In the genomic region with DNA sequence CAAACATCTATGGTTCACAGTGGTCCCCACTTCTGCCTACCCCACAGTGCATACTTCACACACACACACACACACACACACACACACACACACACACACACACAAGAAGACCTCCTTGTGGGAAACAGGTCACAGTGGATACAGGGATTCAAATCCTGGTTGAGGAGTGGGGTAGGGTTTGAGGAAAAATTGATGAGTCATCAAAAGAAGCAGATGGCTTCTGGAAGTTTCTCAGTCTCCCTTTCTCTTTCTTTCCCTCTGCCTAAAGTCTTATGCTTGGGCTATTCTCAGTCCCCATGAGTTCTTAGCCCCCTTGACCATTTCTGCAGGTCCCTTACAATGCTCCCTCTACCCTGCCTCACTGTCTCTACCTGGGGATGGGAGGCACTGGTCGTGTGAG, we compare ENCODE assay signal across 37 mouse cellular contexts. TPM values are rescaled to one million over a fixed set of nuclear protein-coding genes. Genes with fewer than 3 reads are reported as not detected.
"Had no signal": no experiment of that assay in that cellular context is flagged by ENCODE, and none has a peak within 500 bp of the region (broad histone marks: within the 10 kb centered on the region; RNA-seq: fewer than 3 reads in every experiment).

No protein-coding gene starts in this region.

- H3K27ac ChIP-seq: heart, embryonic 10.5 days; heart, embryonic 13.5 days; heart, embryonic 15.5 days; hindbrain, embryonic 10.5 days; hindbrain, embryonic 12.5 days; hindbrain, embryonic 13.5 days; hindbrain, embryonic 14.5 days; hindbrain, embryonic 15.5 days; hindbrain, postnatal 0 days; intestine, embryonic 15.5 days; kidney, embryonic 15.5 days; kidney, postnatal 0 days; layer of hippocampus, adult 2 months; left cerebral cortex, adult 2 months had no signal

- H3K4me2 ChIP-seq: heart, embryonic 11.5 days; heart, embryonic 12.5 days; heart, embryonic 13.5 days; heart, embryonic 15.5 days; hindbrain, embryonic 12.5 days; hindbrain, embryonic 13.5 days; hindbrain, embryonic 14.5 days; hindbrain, embryonic 15.5 days; intestine, embryonic 15.5 days; kidney, embryonic 15.5 days had no signal

- H3K4me1 ChIP-seq: heart, embryonic 12.5 days; heart, embryonic 13.5 days; heart, embryonic 15.5 days; hindbrain, embryonic 10.5 days; hindbrain, embryonic 12.5 days; hindbrain, embryonic 13.5 days; hindbrain, embryonic 15.5 days; intestine, embryonic 15.5 days; kidney, embryonic 15.5 days had no signal

- H3K9me3 ChIP-seq: heart, embryonic 10.5 days; heart, embryonic 12.5 days; heart, embryonic 13.5 days; heart, embryonic 15.5 days; hindbrain, embryonic 10.5 days; hindbrain, embryonic 12.5 days; hindbrain, embryonic 13.5 days; hindbrain, embryonic 15.5 days; intestine, embryonic 15.5 days; kidney, embryonic 15.5 days had no signal

- H3K27me3 ChIP-seq: heart, embryonic 12.5 days; heart, embryonic 13.5 days; heart, embryonic 15.5 days; hindbrain, embryonic 12.5 days; hindbrain, embryonic 13.5 days; hindbrain, embryonic 15.5 days; intestine, embryonic 15.5 days; kidney, embryonic 15.5 days had no signal

- H3K9ac ChIP-seq: heart, embryonic 12.5 days; heart, embryonic 13.5 days; heart, embryonic 15.5 days; hindbrain, embryonic 12.5 days; hindbrain, embryonic 13.5 days; hindbrain, embryonic 14.5 days; hindbrain, embryonic 15.5 days; intestine, embryonic 15.5 days; kidney, embryonic 15.5 days had no signal

- H3K4me3 ChIP-seq: heart, embryonic 10.5 days; heart, embryonic 12.5 days; heart, embryonic 13.5 days; heart, embryonic 15.5 days; hindbrain, embryonic 10.5 days; hindbrain, embryonic 12.5 days; hindbrain, embryonic 13.5 days; hindbrain, embryonic 15.5 days; intestine, embryonic 15.5 days; kidney, embryonic 15.5 days; layer of hippocampus, adult 2 months; left cerebral cortex, adult 2 months had no signal

- DNase-seq: heart, postnatal 10 days; heart, postnatal 14 days; heart, postnatal 36 days; heart, postnatal 4 days; kidney, adult 11 months; kidney, adult 18-20 months; kidney, adult 2 months; kidney, adult 8-10 months; kidney, adult 9 months; kidney, postnatal 10 days; kidney, postnatal 14 days; kidney, postnatal 25 days; kidney, postnatal 36 days; kidney, postnatal 4 days; layer of hippocampus, adult 9-11 months; layer of hippocampus, postnatal 36 days had no signal

- H3K36me3 ChIP-seq: heart, embryonic 10.5 days; heart, embryonic 12.5 days; heart, embryonic 13.5 days; heart, embryonic 15.5 days; hindbrain, embryonic 10.5 days; hindbrain, embryonic 12.5 days; hindbrain, embryonic 13.5 days; hindbrain, embryonic 15.5 days; intestine, embryonic 15.5 days; kidney, embryonic 15.5 days had no signal

- ATAC-seq: hindbrain, embryonic 16.5 days; hindbrain, postnatal 0 days; inflammation-experienced regulatory T-cells, adult 6 months; intestine, embryonic 15.5 days; intestine, embryonic 16.5 days; intestine, postnatal 0 days had no signal

RNA-seq across cellular contexts. Expression of gene Rassf10, which starts 56.4 kb away (rescaled TPM):
- total RNA-seq: hematopoietic stem cell, adult 5-6 weeks had no signal
- polyA plus RNA-seq: inflammation-experienced regulatory T-cells, adult 6 months had no signal
